Mouse (Mus musculus) megakaryocyte, embryonic 14.5 days (primary cell): ENCODE measurements around the gene Herc6. TPM values are rescaled to one million over a fixed set of nuclear protein-coding genes. Genes with fewer than 3 reads are reported as not detected.

Experiments used
- H3K27me3 ChIP-seq: replicated peaks from 2 replicates; pipeline ENCODE3; 2012; ENCODE audit warnings: inconsistent platforms
- H3K36me3 ChIP-seq: replicated peaks from 2 replicates; pipeline ENCODE3; 2012; ENCODE audit warnings: low read length, inconsistent platforms, mixed read lengths
- H3K4me1 ChIP-seq: 2 replicates; pipeline ENCODE4 v1.6.1; 2012; ENCODE audit warnings: inconsistent platforms
- H3K4me3 ChIP-seq: replicated peaks from 2 replicates; pipeline ENCODE3; 2012; ENCODE audit warnings: moderate library complexity, mild to moderate bottlenecking, inconsistent platforms
- H3K9me3 ChIP-seq: 2 replicates; pipeline ENCODE4 v1.6.1; 2012; ENCODE audit warnings: inconsistent platforms
- FLI1 ChIP-seq: IDR thresholded peaks from 2 replicates; pipeline ENCODE4 v1.6.1; 2012; ENCODE audit warnings: low read length, inconsistent platforms, mixed read lengths
- GATA1 ChIP-seq: IDR thresholded peaks from 3 replicates; pipeline ENCODE4 v1.6.1; 2012; ENCODE audit warnings: mixed read lengths, low read length, inconsistent platforms, borderline replicate concordance
- polyA plus RNA-seq: library from polyadenylated mRNA; stranded (reverse); fragments of >175 nt; gene quantifications from 2 replicates; pipeline ENCODE4 v1.2.3, GENCODE M21; 2012; ENCODE audit warnings: low replicate concordance; ENCODE audit not compliant: insufficient read depth

Gene Herc6
- 3.4 and 3.9 TPM in 2 replicates for polyA plus RNA-seq

DNA sequence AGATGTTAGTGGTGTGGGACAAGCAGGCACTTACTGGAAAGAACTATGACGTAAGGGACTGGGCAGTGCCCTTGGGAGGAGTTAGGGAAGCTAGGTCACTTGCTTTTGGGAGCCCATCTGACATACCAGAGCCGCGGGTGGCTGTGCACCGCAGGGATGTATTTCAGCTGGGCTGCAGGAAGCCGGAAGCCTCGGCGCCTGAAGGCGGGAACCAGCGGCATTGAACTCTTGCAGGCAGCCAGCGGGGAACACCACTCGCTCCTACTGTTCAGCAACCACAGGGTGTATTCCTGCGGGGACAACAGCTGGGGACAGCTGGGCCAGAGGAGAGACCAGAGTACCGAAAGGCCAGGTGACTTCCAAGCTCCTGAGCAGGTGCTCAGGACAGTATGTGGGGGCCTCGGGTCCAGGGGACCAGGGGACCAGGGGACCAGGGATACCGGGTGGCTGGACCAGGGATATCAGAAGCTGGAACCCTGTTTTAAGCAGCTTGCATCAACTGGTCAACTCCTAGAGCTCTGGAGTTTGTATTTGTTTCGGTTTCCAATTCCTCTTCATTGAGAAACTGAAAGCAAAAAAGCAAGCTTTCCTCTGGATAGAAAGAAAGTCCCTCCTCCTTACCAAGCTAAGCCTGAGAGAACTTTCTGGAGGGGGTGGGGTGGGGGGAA is at the start of gene Herc6:
TSS of gene Herc6 (plus strand) at position 120 of the 668 bp plus-strand sequence.
- H3K4me3 ChIP-seq: peak within 1 kb of the TSS; percentile 95
- H3K27me3 ChIP-seq: no peaks in the 10 kb centered on the region
- peaks cover 18% of the 10 kb centered on the region for H3K36me3 ChIP-seq
- peaks cover 7% of the 10 kb centered on the region for H3K4me1 ChIP-seq
- TF ChIP-seq FLI1: peak; percentile 26; the same call in 1 of the 2 replicates
- no peak for TF ChIP-seq GATA1
- no peaks in the 10 kb centered on the region for H3K9me3 ChIP-seq

DNA sequence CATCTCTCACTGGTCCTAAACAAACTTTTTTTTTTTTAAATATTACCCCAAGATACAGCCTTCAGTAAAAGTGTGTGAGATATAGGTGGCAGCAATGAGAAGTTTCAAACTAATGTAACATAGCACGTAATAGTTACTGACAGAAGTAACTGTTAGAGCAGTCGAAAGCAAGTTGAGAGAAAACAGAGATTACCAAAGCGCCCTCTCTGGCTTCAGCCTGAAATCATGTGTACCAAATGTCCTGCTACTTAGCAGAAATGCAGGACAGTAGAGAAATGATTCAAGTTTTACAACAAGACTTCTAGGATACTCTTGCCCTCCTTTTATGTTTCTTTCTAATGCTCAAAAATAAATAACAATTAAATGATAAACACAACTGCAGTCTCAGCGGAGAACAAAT is 49.8 kb upstream of the Herc6 start:
- Histone ChIP-seq H3K27me3 (no peaks in the 10 kb centered on the region), H3K36me3 (no peaks in the 10 kb centered on the region), H3K9me3 (no peaks in the 10 kb centered on the region), H3K4me3 (no peak overlapping the region), H3K4me1 (peaks cover 36% of the 10 kb centered on the region)
- no peak for TF ChIP-seq GATA1
- no peak for TF ChIP-seq FLI1

DNA sequence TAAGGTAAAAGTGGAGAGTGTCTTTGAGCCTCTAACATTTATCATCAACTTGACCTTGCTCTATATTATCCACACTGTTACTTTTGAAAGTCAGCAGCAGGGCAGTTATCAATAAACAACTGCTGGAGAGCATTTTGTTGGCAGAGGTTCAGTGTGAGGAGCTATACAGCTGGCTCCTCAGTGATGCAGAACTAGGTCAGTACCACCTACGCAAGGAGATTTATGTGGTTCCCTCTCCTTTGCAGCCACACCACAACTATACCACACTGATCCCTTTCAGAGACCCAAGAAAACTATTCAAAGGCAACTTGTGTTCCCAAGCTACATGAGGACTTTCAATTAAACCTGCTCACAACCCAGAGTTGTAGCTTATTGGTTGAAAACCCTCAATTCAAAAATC is 49.4 kb upstream of the Herc6 start:
- H3K9me3 ChIP-seq: no peaks in the 10 kb centered on the region
- H3K27me3 ChIP-seq: no peaks in the 10 kb centered on the region
- no peaks in the 10 kb centered on the region for H3K36me3 ChIP-seq
- TF ChIP-seq FLI1 (no peak), GATA1 (no peak)
- no peak overlapping the region for H3K4me3 ChIP-seq
- peaks cover 37% of the 10 kb centered on the region for H3K4me1 ChIP-seq

DNA sequence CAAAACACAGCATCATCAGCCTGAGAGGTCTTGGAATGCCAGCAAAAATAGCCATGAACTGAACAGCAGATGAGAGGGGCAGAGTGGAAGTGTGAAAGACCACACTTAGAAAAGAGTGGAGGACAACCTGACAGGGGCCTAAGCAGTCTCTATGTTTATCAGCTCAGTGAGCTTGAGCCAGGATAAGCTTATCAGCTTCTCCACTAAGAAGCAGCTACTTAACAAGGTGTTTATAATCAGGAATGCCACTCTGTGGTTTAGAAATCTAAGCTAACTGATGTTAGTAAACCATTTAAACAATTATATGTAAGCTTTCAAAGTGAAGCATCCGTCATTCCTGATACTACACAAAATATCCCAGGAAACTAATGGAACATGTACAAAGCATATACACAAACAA is 48.8 kb upstream of the Herc6 start:
- Histone ChIP-seq H3K27me3 (no peaks in the 10 kb centered on the region), H3K4me1 (peaks cover 37% of the 10 kb centered on the region), H3K36me3 (no peaks in the 10 kb centered on the region), H3K9me3 (no peaks in the 10 kb centered on the region), H3K4me3 (no peak overlapping the region)
- TF ChIP-seq GATA1: no peak

DNA sequence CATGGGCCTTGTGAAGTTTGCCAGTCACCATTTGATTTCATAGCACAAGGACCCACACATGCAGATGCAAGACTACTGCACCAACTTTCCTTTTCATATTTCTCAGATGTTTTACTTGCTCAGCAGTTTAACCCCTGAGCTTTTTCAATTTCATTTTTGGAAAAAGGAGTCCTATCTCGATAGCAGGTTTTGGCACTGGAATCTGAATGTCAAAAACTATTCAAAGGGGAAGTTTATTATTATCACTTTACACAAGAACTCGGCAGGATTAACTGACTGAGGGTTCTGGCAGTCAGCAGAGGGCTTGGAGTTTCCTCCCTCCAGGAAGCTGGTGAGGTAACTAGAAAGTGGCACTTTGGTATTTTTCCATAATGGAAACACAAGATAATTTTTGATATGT is 47.4 kb upstream of the Herc6 start:
- no peaks in the 10 kb centered on the region for H3K36me3 ChIP-seq
- peaks cover 40% of the 10 kb centered on the region for H3K4me1 ChIP-seq
- no peak for TF ChIP-seq FLI1
- TF ChIP-seq GATA1: no peak
- no peaks in the 10 kb centered on the region for H3K27me3 ChIP-seq
- no peak overlapping the region for H3K4me3 ChIP-seq
- no peaks in the 10 kb centered on the region for H3K9me3 ChIP-seq

DNA sequence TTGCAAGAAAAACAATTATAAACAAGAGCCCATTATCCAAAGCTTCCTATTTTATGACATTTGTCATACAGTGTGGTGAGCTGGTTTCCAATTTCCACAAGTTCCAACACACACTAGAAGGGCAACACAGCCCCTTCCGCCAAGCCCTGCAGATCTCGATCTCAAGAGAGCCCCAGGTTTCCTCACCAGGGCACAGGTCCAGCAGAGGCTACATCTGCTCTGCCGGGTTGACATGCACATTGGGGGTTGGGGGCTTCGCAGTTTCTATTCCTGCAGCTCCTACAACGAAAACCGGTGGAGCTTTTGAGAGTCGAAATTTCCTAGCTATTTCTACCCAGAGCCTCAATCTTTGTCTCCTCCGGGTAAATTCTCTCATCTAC is 46.6 kb upstream of the Herc6 start:
- TF ChIP-seq FLI1 (no peak), GATA1 (no peak)
- Histone ChIP-seq H3K4me3 (peak overlapping the region; percentile 93), H3K9me3 (no peaks in the 10 kb centered on the region), H3K27me3 (no peaks in the 10 kb centered on the region), H3K4me1 (peaks cover 38% of the 10 kb centered on the region), H3K36me3 (no peaks in the 10 kb centered on the region)

DNA sequence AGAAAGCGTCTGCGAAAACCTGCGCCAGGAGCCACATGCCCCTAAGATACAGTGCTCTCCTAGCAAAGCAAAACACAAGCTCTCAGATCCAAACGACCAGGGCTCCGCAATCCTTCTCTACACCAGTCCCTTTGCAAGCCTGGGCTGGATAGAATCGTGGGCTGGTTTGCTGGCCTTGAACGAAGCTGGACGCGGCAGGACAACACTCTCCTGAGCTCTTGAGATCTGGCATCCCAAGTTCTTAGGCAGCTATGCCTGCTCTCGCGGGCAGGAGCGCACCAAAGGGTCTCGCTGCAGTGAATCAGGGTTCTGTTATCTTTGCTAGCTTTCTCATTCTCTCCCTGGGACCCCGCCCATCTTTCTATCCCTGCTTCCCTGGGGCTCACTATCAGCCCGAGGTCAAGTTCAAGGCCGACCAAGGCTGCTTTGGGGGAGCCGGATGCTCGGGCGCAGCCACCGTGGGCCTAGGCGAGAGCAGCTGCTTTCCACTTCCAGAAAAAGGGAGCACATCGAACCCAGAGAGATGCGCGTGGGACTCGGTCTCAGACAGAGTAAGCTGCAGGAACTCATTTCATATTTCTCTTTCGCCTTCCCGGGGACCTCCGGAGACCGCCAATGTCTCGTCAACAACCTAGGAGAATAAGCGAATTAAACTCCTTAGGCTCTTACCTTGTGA is 46.1 kb upstream of the Herc6 start:
- H3K4me1 ChIP-seq: peaks cover 37% of the 10 kb centered on the region
- no peak for TF ChIP-seq GATA1
- no peak for TF ChIP-seq FLI1
- no peaks in the 10 kb centered on the region for H3K27me3 ChIP-seq
- peak overlapping the region; percentile 93 for H3K4me3 ChIP-seq
- H3K9me3 ChIP-seq: no peaks in the 10 kb centered on the region
- no peaks in the 10 kb centered on the region for H3K36me3 ChIP-seq

DNA sequence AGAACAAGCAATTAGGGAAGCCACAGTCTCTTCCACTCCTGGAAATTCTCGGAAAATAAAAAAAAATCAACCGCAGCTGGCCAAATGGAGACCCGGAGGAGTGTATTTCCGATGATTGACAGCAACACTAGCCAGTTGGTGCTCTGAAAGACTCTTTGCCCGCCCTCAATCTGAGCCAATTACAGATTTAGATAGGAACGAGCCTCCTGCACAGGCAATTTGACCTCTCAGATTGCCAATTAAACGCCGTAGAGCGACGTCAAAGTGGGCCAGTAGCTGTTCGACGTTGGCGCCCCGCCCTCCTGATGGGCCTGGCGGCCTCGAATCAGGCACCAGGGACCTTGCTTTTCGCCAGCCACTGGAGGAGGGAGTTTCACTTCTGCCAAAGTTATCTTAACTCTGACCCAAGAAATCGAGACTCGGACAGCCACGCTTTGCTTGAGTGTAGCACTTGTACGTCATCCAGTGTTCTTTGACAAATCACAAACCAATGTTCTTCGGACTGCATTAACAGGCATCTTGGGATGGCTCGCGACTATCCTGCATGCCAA is 45.3 kb upstream of the Herc6 start, which contains the start of gene Ppm1k:
TSS of gene Ppm1k (minus strand) at position 83 of the 551 bp plus-strand sequence.
- TF ChIP-seq GATA1 (no peak), FLI1 (no peak)
- no peaks in the 10 kb centered on the region for H3K9me3 ChIP-seq
- peaks cover 37% of the 10 kb centered on the region for H3K4me1 ChIP-seq
- peak within 1 kb of the TSS; percentile 93 for H3K4me3 ChIP-seq
- H3K36me3 ChIP-seq: no peaks in the 10 kb centered on the region
- no peaks in the 10 kb centered on the region for H3K27me3 ChIP-seq

DNA sequence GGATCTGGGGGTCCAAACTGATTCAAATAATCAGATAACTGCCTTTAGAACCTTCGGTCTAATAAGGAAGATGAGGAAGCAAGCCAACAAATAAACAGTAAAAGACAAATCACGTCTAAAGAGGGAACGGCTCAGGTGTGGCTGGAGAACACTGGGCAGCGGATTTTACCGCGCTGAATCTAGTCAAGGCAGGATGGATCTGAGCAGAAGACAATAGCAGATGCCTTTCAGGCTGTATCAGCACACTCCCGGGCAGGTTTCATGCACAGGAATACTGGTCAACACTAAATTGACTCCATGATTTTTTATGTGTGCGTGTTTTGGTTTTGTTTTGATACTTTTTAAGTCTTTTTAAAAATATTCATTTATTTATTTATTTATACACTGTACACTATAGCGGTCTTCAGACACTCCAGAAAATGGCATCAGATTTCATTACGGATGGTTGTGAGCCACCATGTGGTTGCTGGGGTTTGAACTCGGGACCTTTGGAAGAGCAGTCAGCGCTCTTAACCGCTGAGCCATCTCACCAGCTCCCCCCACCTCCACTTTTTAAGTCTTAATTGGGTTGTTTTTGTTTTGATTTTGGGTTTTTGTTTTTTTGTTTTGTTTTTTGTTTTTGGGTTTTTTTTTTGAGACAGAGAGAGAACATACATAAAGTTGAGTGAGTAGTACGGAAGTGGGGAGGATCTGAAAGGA is 44.7 kb upstream of the Herc6 start:
- no peaks in the 10 kb centered on the region for H3K27me3 ChIP-seq
- no peaks in the 10 kb centered on the region for H3K36me3 ChIP-seq
- TF ChIP-seq FLI1: no peak
- TF ChIP-seq GATA1: no peak

DNA sequence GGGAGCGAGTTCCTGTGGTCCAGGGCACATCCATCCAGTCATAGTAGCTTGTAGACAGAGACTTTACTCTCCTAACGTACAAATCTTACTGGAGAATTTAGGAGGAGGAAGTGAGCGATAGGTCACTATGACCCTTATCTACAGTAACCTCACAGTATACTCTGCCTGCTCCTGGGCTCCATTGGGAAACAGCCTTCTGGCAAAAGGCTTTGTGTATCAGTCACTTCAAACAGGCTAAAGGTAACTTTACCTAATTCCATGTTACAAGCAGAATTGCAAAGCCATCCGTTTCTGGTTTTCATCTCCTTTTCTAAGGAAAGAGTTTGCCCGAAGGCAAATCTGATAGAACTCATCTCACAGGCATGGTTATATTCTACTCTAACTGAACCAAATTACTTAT is 42.9 kb upstream of the Herc6 start:
- Histone ChIP-seq H3K4me3 (no peak overlapping the region), H3K9me3 (no peaks in the 10 kb centered on the region), H3K27me3 (no peaks in the 10 kb centered on the region), H3K4me1 (peaks cover 44% of the 10 kb centered on the region), H3K36me3 (no peaks in the 10 kb centered on the region)
- no peak for TF ChIP-seq FLI1
- no peak for TF ChIP-seq GATA1

More for the DNA sequence above, 44.7 kb upstream of the Herc6 start:
- peaks cover 37% of the 10 kb centered on the region for H3K4me1 ChIP-seq
- H3K9me3 ChIP-seq: no peaks in the 10 kb centered on the region
- peak overlapping the region; percentile 93 for H3K4me3 ChIP-seq
